Mouse (Mus musculus) E14TG2a.4 (cell line): ENCODE results near the gene Gm17651.

Experiments used
- CTCF ChIP-seq: conservative IDR thresholded peaks from 2 replicates; pipeline ENCODE4 v1.5.1; 2014; ENCODE audit warnings: low read length
- NANOG ChIP-seq: IDR thresholded peaks from 2 replicates; pipeline ENCODE4 v1.6.1; 2014; ENCODE audit warnings: borderline replicate concordance, low read length, mixed read lengths
- POU5F1 ChIP-seq: IDR thresholded peaks from 2 replicates; pipeline ENCODE4 v1.6.1; 2014; ENCODE audit warnings: low read length, borderline replicate concordance

GRCm38 (mm10) chr3:97666154-97666553 is 8.3 kb downstream of the Gm17651 start:
- no peak for TF ChIP-seq CTCF
- TF ChIP-seq POU5F1 = no peak
- TF ChIP-seq NANOG = no peak
